Mouse (Mus musculus): ENCODE measurements at regions not wholly inside any gene's neighbourhood (a gene's known extent, or its start where the extent isn't known, plus 50 kb on each side); places are given as distances from the start of the nearest gene placed in this dataset.

GRCm38 (mm10) chr3:117117838-117118237, 149.1 kb upstream of the Palmd start:
- in situ Hi-C loops (cut with MboI, MseI): no loop called here

DNA sequence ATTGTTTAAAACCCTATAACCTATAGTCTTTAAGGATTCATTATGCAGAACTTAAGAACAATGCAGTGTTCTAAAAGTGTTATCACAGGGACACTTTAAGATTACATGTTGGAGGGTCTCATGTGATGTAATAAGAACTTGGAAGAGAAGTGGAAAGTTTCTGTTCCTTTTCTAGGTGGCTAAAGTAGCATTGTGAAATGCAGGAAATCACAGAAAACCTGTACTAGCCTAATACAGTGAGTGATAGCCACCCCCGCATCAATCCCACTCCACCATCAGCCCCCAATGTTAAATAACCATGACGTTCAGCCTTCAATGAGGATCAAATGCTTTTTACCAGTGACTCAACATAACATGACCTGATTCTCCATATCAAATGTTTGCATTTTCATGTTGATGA, 147.4 kb upstream of the Palmd start:
- in situ Hi-C loops (cut with MboI, MseI): no loop called here

- in situ Hi-C loops (cut with MboI, MseI): no loop called here
Observed at GRCm38 (mm10) chr3:117112766-117113165, 144.0 kb upstream of the Palmd start.

- in situ Hi-C loops (cut with MboI, MseI): no loop called here
Observed at GRCm38 (mm10) chr3:117112304-117112703, 143.5 kb upstream of the Palmd start.

- in situ Hi-C loops (cut with MboI, MseI): no loop called here
Observed at GRCm38 (mm10) chr3:117108966-117109700, 140.3 kb upstream of the Palmd start.

DNA sequence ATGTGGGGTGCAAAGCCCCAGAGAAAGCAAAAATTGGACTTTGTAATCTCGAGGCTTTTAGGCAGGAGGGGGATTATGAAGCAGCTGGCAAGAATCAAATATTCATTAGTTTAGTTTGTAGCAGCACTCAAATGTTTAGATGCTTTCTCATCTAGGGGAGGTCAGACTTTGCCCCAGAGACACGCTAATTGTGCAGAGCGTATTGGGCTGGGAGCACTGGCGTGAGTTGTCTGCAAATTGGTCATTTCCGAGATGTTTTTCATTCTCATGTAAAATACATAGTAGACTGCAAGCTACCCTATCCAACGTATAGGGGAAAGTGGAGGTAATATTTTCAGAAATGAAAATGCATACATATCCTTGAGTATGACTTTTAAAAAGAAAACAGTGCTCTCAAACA, 139.2 kb upstream of the Palmd start:
- in situ Hi-C loops (cut with MboI, MseI): no loop called here

DNA sequence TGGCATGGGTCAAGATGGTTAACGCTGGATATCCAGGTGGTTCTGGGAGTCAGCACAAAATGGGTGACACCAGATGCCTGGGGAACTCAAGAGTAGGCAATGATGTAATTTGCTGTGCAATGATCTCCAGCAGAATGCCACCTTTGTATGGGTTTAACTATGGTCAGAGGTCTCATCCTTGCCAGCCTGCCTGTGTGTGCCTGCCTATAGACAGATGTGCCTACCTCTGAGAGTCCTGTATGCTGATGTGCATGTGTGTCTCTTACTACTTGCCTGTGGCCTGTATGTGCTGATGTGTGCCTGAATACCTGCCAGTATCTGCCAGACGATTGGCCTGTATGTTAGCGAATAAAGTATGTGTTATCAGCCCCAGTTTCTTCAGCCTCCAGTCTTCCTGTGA, 138.6 kb upstream of the Palmd start:
- in situ Hi-C loops (cut with MboI, MseI): no loop called here

GRCm38 (mm10) chr3:117087646-117088045, 118.9 kb upstream of the Palmd start:
- in situ Hi-C loops (cut with MboI, MseI): no loop called here

GRCm38 (mm10) chr3:117076734-117077133, 107.9 kb upstream of the Palmd start:
- in situ Hi-C loops (cut with MboI, MseI): no loop called here

GRCm38 (mm10) chr3:117073399-117073798, 104.6 kb upstream of the Palmd start:
- in situ Hi-C loops (cut with MboI, MseI): no loop called here

GRCm38 (mm10) chr3:117072998-117073397, 104.2 kb upstream of the Palmd start:
- in situ Hi-C loops (cut with MboI, MseI): no loop called here

GRCm38 (mm10) chr3:117071851-117072250, 103.1 kb upstream of the Palmd start:
- in situ Hi-C loops (cut with MboI, MseI): no loop called here

GRCm38 (mm10) chr3:117067470-117068053, 98.8 kb upstream of the Palmd start:
- in situ Hi-C loops (cut with MboI, MseI): no loop called here

GRCm38 (mm10) chr3:117065904-117066303, 97.1 kb upstream of the Palmd start:
- in situ Hi-C loops (cut with MboI, MseI): no loop called here

GRCm38 (mm10) chr3:117061831-117062230, 93.0 kb upstream of the Palmd start:
- in situ Hi-C loops (cut with MboI, MseI): no loop called here

DNA sequence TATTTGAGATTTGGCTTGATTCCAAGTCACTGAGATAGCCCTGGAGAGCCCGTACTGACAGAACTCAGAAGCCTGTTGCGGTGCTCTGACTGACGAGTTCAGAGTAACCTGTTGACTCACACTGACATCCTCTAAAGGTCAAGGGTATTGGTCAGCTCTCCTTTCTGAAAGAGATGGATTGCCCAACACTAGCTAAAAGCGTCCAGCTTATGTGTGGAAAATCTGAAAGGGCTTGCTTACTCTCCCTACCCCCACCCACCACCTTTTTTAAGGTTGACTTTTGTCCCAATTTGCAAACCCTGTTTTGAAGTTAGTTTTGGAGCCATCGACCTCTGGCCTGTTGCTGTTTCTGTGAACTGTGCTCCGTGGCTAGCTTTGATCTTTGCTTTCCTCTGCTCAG, 92.4 kb upstream of the Palmd start:
- in situ Hi-C loops (cut with MboI, MseI): no loop called here

DNA sequence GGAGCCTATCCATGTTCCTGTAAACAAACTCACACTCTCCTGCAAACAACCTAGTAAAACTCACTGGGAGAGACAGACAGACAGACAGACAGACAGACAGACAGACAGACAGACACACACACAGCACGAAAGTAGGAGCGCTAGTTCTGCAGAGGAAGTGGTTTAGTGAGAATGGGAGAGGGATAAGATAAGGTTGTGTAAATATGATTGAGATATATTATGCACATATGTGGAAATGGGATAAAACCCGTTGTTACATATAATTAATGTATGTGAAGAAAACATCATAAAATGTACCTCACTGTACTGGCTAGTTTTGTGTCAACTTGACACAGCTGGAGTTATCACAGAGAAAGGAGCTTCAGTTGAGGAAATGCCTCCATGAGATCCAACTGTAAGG, 85.9 kb upstream of the Palmd start:
- in situ Hi-C loops (cut with MboI, MseI): loop anchor here (5.0 kb wide), 1 partner anchor 47 kb away; no protein-coding TSS in a partner anchor

GRCm38 (mm10) chr3:117051431-117051830, 82.6 kb upstream of the Palmd start:
- in situ Hi-C loops (cut with MboI, MseI): no loop called here

GRCm38 (mm10) chr3:117050909-117051308, 82.1 kb upstream of the Palmd start:
- in situ Hi-C loops (cut with MboI, MseI): no loop called here

GRCm38 (mm10) chr3:117049410-117049809, 80.6 kb upstream of the Palmd start:
- in situ Hi-C loops (cut with MboI, MseI): no loop called here

DNA sequence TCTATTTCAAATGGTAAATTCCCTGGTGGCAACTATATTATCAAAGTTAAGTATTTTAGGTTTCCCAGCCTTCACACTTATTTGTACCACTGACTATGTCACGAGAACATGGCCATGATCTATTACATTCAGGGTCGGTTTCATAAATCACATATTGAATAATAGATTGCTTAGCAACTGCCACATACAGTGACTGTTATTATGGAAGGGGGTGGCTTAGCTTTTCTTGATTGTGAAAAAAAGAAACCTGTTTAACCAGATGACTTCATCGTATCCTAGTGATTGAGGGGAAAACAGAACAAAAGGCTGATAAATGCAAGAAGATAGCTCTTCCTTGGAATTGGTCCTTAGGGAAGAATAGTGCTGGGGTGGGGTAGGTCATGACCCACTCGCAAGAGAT, 76.0 kb upstream of the Palmd start:
- in situ Hi-C loops (cut with MboI, MseI): no loop called here

- in situ Hi-C loops (cut with MboI, MseI): no loop called here
Observed at GRCm38 (mm10) chr3:117044304-117044703, 75.5 kb upstream of the Palmd start.

DNA sequence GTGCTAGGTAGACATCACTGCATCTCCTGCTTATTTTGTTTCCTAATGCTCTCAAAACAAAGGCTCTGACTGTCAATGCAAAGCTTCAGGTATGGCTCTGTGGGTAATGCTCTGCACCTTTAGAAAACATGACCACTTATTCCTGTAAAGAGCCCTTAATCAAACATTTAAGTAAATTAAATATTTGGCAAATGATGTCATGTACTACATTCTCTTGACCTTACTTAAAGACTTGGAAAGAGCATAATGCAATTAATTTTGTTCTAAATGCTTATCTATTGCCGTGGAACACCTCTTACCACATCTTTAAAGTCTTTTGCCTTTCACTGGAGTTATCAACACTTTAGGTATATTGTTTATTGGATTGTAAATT, 70.1 kb upstream of the Palmd start:
- in situ Hi-C loops (cut with MboI, MseI): no loop called here

Measured in T-helper 1 cell (primary cell).